Mouse (Mus musculus): ENCODE measurements around the gene Lemd1. TPM values are rescaled to one million over a fixed set of nuclear protein-coding genes. Genes with fewer than 3 reads are reported as not detected.

The Lemd1 gene
- total RNA-seq, 2 experiments from 2014 or later = not detected

GRCm38 (mm10) chr1:132308674-132309073 is 117.4 kb downstream of the Lemd1 start:
- intact Hi-C loops (cut with DNase I) = loop anchor here (5.0 kb wide), 1 partner anchor 96 kb away; no protein-coding TSS in a partner anchor
- DNase-seq = no peak

Small RNA genes within 50 kb of the gene (microRNA-seq; reads per million reads assigned to microRNA genes)
- 1.5 to 7.9 reads per million in 2 experiments for gene Mir135b

Other genes starting within 250 kb of the Lemd1 start
- gene Slc45a3, start 228.5 kb upstream of the Lemd1 start, total RNA-seq (2021) = 1 to 10 TPM; 1.9 to 2.1 TPM
- 10 to 100 TPM; 60.7 to 64.9 TPM for gene Elk4, start 183.8 kb upstream of the Lemd1 start, total RNA-seq (2021)
- 1 to 10 TPM; 3.7 to 3.9 TPM for gene Mfsd4a, start 123.4 kb upstream of the Lemd1 start, total RNA-seq (2021)
- gene Cdk18, start 51.7 kb upstream of the Lemd1 start, total RNA-seq (2021) = 1 to 10 TPM; 2.5 to 4.2 TPM
- gene AC124108.1, start within 50 bp of the Lemd1 start, total RNA-seq (2021) = not detected
- not detected for gene Gm10188, start 38.3 kb downstream of the Lemd1 start, total RNA-seq (2021)
- under 1 TPM; 0.07 to 0.10 TPM for gene Klhdc8a, start 107.2 kb downstream of the Lemd1 start, total RNA-seq (2021)
- gene Nuak2, start 124.7 kb downstream of the Lemd1 start, total RNA-seq (2021) = under 1 TPM; 0.59 to 0.99 TPM
- gene Tmcc2, start 199.8 kb downstream of the Lemd1 start, total RNA-seq (2021) = 10 to 100 TPM; 29.6 to 34.5 TPM
- gene Dstyk, start 226.1 kb downstream of the Lemd1 start, total RNA-seq (2021) = 1 to 10 TPM; 8.9 to 9.2 TPM

Measured in gastrocnemius, postnatal 36 days (tissue).